Mouse (Mus musculus) heart, postnatal 4 days (tissue): ENCODE measurements at regions not wholly inside any gene's neighbourhood (a gene's known extent, or its start where the extent isn't known, plus 50 kb on each side); places are given as distances from the start of the nearest gene placed in this dataset.

Experiments
- DNase-seq: peaks from one replicate; pipeline ENCODE4 v3.0.0; 2021

- DNase-seq, result no peak
These were observed 570.2 kb upstream of the Gm10306 start for GRCm38 (mm10) chr4:93986189-93986588.

- no peak for DNase-seq
These were observed 566.0 kb upstream of the Gm10306 start for GRCm38 (mm10) chr4:93990273-93990869.

- DNase-seq, result no peak
These were observed 550.5 kb upstream of the Gm10306 start for GRCm38 (mm10) chr4:94005818-94006217.

DNA sequence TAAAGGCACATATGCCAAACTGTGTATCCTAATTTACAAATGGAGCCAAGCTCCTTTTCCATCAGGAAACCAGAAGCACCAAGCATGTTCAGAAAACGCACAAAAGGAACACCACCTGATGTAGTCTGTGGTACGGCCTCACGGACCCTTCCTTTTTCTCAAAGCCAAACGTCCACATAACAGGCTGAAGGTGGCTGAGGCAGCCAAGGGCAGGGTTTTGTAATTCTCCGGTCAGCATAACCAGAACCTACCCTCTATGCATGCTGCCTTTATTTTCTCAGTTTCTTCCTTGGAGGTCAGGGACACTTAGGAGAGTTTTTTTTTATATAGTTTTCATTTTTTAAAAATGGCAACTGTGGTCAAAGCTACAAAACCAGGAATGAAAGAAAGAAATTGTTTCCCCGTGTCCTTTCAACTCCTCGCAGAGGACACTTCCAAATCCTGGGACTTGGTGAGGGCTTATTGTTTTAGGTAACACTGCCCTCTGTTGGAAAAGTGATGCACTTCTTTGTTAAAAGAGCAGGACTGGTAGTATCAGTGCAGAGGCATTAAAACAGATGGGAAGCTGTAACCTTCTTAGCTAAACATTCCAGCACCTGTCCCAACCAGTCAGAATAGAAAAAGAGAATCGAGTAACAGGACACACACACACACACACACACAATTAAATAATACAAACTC, 549.1 kb upstream of the Gm10306 start:
- peak; percentile 11 for DNase-seq

GRCm38 (mm10) chr4:94015713-94016112, 540.6 kb upstream of the Gm10306 start:
- no peak for DNase-seq

DNA sequence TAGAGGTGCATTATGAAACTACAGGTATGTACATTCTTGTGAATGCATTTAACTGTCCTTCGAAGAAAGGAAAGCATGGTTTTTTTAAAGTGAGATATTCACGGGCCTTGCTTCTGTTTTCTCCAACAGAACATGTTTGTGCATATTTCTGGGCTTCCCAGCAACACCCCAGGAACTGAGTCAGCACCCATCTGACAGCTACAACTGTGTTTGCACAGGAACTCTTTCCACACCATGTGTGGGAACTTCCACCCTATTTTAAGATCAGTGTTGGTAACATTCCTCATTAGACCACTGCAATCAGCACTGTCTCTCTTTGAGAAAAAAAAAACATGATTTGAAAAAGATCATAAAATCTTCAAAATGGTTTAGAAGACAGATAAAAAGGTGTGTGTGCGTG, 538.6 kb upstream of the Gm10306 start:
- no peak for DNase-seq

DNA sequence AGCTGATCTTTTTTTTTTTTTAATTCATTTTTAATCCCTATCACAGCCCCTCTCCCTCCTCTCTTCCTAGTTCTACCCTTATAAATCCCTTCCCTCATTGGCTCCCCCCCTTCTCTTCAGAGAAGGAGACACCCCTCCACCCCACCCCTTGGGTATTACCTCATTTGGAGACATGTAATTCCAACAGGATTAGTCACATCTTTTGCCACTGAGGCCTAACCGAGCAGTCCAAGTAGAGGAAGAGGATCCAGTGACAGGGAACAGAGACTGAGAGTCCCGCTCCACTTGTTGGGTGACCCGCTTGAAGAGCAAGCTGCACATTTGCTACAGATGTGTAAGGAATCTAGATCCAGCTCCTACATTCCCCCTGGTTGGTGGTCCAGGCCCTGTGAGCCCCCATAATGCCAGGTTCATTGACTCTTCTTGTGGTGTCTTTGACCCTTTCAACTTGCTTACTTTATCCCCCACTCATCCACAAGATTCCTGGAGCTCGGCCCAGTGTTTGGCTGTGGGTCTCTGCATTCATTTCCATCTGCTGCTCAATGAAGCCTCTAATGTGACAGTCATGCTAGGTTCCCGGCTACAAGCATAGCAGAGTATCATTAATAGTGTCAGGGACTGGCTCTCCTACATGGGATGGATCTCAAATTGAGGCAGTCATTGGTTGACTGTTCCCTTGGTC, 506.6 kb upstream of the Gm10306 start:
- DNase-seq, result no peak

DNA sequence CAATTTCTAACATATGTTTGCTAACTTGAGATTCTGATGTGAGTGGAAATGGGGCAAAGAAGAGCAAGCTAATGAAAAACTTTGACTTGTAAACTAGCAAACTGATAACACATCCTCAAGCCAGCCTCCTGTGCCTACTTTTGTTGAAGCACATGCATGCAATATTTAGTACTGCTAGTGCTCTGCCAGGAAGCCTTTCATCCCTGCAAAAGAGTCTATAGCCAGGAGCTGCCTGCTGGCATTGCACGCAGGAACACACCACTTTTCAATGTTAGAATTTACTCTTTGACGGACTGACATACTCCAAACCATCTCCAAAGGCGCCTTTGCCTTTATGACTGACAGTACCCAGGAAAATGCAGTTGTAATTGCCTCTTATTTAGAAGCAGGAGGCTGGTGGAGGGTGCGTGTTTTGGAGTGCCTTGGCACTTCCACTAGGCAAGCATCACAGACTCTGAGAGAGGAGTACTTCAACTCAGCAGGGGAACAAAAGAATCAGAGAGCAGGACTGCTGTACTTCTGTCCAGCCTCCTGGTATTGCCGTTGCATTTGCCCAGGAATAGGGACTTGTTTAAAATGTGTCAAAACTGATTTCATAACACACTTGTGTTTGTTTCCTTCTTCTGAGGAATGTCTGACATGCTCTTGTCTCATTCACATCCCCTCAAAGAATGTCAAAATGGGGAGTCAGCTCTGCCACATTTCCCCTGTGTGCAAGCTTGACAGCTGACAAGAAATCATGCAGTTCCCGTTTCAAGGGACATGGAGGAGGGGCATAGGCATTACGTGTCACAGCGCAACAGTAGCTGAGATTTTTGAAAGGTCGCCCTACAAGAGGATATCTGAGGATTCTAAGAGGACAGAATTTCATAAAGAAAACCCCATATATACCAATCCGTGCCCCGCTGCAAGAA, 503.8 kb upstream of the Gm10306 start:
- DNase-seq, result no peak

GRCm38 (mm10) chr4:94073178-94073870, 483.0 kb upstream of the Gm10306 start:
- DNase-seq, result no peak

DNA sequence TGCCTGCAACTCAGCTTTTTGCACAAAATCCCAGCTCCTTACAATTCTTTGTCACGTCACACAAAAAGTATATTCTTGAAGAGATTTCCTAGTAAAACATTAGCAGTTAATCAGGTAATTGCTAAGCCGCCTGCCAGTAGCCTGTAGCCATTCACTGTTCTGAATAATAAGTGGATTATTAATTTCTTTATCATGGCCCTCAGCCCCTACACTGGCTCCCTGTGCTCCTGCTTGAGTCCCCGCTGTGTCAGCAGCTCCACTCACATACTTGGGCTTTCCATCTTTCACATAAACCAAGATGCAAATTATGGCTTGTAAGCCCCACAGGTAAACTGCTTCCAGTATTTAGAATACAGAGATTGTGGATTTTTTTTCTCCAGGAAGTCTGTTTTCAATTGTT, 473.5 kb upstream of the Gm10306 start:
- DNase-seq, result no peak

GRCm38 (mm10) chr4:94094379-94094778, 462.0 kb upstream of the Gm10306 start:
- no peak for DNase-seq

DNA sequence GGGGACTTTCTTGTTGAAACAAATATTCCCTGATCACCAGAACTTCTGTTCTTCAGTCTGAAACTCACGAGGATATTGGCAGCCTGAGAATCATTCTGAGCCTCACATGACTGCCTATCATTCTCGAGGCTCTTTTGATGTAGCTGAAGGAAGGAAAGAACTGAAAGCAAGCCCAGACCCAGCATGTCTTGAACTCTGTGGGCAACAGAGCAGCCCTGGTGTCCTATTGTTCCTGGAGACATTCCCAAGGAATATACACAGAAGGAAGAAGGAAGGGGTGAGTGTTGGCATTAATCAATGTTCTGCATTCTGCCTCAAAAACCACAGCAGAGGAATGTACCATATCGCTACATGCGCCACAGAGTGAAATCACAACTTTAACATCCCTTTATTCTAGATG, 449.4 kb upstream of the Gm10306 start:
- no peak for DNase-seq

- DNase-seq, result no peak
These were observed 439.5 kb upstream of the Gm10306 start for GRCm38 (mm10) chr4:94116881-94117280.

DNA sequence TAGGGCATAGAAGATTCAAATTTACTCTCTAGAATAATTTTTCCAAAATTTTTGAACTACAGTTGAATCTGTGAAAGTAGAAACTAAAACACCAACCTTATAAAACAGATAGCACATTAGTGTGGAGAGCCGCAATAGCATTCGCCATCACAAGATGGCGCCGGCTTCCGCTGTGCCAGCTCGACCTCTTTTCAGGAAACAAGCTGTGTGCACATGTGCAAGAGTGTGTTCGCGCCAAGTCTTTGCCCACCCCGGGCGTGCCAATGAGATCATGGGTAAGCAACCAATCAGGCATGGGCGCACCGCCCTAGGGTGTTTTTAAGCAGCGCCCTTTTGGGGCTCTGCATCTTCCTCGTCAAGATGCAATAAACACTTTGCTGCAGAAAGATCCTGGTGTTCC, 432.2 kb upstream of the Gm10306 start:
- DNase-seq, result peak; percentile 9

- DNase-seq, result no peak
These were observed 418.4 kb upstream of the Gm10306 start for GRCm38 (mm10) chr4:94137921-94138320.

DNA sequence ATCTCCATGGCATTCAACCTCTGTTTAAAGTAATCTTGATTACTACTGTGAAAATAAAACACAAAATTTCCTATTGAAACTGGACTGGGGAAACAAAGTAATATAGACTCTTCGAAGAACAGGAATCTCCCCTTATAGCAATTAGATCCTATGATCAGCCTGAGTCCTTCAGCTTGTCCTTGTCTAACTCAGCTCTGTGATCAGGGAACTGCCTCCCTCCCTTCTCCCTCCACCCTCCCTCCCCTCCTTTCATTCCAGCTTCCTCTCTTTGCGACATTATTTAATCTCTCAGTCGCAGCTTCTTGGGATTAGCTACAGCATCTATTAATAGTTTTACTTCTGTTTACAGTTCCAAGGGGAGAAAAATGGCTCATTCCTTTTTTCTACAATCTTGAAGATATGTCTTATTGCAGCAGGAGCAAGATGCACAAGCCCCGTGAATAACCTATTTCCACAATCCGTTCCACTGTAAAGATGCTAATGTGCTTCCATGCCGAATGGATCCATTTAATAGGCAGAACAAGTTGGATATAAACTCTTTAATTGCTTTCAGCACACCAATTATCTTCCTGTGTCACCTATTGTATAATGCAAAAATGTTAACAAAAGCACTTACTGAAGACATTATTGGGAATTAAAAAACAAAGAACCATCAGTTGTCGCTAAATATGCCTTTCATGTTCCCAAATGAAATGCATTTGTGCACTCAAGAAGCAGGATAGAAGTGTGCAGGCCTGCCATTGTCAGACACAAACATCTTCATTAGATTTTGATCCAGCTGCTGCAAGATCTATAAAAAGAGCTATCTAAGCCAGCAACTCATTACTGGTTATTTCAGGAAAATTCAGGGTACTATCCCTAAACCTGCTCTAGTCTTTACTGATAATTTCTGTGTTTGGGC, 411.2 kb upstream of the Gm10306 start:
- DNase-seq, result no peak

GRCm38 (mm10) chr4:94147964-94148533, 408.3 kb upstream of the Gm10306 start:
- no peak for DNase-seq

DNA sequence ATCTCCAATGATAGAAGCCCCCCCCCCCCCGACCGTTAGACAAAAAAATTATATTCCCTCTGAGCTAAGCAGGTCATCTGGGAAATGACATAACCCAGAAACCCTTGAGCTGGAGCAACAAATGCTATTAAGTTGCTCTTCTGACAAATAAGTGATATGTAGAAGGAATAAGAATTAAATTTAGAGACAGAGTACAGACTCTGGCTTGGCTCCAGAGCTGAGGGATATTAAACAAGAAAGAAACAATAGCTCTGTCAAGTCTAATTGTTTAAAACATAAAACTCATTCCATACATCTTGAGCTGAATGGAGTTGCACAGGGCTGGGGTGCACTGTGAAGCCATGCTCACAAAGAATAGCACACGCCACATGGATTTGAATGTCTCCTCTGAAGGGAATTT, 407.3 kb upstream of the Gm10306 start:
- DNase-seq, result no peak

GRCm38 (mm10) chr4:94160620-94161019, 395.7 kb upstream of the Gm10306 start:
- DNase-seq, result no peak

GRCm38 (mm10) chr4:94173096-94173495, 383.2 kb upstream of the Gm10306 start:
- DNase-seq, result no peak

DNA sequence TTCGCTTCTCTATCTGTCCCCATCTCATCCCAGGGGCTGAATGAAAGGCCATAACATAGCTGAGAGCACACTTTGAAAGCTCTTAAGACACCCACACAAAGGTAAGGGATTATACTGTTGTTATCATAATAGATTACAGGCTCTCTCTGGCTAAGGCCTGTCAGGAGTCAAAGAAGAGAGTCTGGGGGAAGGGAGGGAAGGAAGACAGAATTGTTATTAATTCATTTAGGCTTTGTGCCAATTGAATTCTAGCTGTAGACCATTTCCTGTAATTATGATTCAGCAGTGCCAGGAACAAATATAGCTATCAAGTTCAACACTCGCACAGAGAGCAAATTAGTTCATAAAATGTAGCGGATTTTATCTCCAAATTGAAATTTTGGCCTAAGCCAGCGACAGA, 369.3 kb upstream of the Gm10306 start:
- no peak for DNase-seq
